Mouse (Mus musculus) brown adipose tissue, adult 24 weeks (tissue): ENCODE results near the gene Ifnar2. TPM values are rescaled to one million over a fixed set of nuclear protein-coding genes. Genes with fewer than 3 reads are reported as not detected.

ENCODE experiments used
- H3K27ac ChIP-seq: fragments of 200-500 bp; replicated peaks from 2 replicates; pipeline ENCODE4 v1.5.1; 2012; ENCODE audit warnings: low read depth, mild to moderate bottlenecking, low read length
- H3K4me1 ChIP-seq: fragments of 200-500 bp; 2 replicates; pipeline ENCODE4 v1.6.1; 2012; ENCODE audit warnings: low read length, mixed read lengths; ENCODE audit not compliant: control insufficient read depth, insufficient read depth, insufficient read length
- H3K4me3 ChIP-seq: fragments of 200-500 bp; 2 replicates; pipeline ENCODE4 v1.5.1; 2012; ENCODE audit warnings: low read depth, mild to moderate bottlenecking, low read length, moderate library complexity; ENCODE audit not compliant: insufficient read depth
- polyA plus RNA-seq: library from polyadenylated mRNA; stranded (reverse); fragments of >200 nt; gene quantifications from 2 replicates; pipeline ENCODE4 v1.2.4, GENCODE M21; 2012; ENCODE audit not compliant: missing spikeins, insufficient read depth, insufficient read length

The Ifnar2 gene
- polyA plus RNA-seq, 1 experiment, result 149 TPM

DNA sequence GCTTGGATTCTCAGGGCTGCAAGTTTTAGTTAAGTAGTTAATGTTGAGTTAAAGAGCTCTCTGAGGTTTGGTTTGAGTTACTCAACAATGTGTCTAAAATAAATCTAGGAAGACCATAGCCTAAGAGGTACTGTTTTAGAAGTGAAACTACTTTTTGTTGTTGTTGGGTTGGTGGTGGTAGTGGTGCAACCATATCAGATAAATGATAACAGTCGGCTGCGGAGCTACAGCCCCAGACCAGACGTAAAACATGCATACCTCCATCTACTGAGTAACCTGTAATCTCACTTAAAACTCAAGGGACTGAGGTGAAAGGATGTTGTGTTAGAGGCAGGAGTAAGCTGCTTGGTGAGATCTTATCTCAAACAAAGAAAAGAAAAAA lies 1.7 kb downstream of the Ifnar2 start:
- peak overlapping the region; percentile 95 for H3K27ac ChIP-seq
- peaks cover 31% of the 10 kb centered on the region for H3K4me1 ChIP-seq
- peak overlapping the region; percentile 91 for H3K4me3 ChIP-seq

DNA sequence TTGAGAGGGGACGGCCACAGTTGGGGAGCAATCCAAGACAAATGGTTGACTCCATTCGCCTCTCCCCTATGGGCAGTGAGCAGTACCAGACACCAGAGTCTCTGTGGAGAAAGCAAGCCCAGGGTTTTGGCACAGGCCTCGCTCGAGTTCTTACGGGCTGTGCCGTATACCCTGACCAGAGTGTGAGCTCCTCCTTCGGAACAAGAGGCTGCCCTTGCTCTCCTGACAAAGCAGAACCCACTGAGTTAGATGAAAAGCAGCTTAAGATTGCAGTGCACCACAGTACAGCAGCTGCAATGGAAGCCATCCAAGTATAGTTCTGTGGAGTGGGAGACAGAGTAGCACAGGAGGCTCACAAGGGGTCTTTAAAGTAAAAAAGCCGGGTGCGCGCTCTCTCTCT lies 4.1 kb downstream of the Ifnar2 start:
- Histone ChIP-seq H3K4me3 (0 out of 2 replicates have a peak overlapping the region, but pooled peaks have one; percentile 13), H3K27ac (peak overlapping the region; percentile 76), H3K4me1 (peaks cover 44% of the 10 kb centered on the region)

DNA sequence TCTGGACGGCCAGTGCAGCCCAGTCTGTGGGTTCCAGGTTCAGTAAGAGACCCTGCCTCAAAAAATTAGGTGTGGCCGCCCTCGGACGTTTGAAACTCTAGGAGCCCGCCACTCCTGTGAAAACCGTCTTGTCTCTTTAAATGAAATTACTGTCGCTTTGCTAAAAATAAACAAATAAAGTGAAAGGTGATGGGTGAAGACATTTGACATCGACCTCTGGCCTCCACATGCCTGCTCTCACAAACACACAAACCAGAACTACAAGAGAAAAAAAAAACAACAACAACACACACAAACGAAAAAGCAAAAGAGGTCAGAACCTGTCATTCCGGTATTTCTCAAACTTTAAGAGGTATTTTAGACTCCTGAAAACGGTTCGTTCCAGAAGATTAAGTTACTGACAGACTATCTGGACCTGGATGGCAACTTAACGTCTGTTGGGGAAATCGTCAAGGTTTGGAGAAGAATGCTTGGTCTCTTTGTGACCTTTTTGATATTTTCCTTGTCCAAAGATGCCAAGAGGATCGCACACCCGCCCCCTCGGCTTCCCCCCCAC lies 5.9 kb downstream of the Ifnar2 start:
- Histone ChIP-seq H3K4me1 (peaks cover 46% of the 10 kb centered on the region), H3K4me3 (peak overlapping the region; percentile 44), H3K27ac (peak overlapping the region; percentile 93)

GRCm38 (mm10) chr16:91378991-91379390 lies 6.4 kb downstream of the Ifnar2 start:
- Histone ChIP-seq H3K4me3 (peak overlapping the region; percentile 44), H3K27ac (peak overlapping the region; percentile 93), H3K4me1 (peaks cover 46% of the 10 kb centered on the region)

DNA sequence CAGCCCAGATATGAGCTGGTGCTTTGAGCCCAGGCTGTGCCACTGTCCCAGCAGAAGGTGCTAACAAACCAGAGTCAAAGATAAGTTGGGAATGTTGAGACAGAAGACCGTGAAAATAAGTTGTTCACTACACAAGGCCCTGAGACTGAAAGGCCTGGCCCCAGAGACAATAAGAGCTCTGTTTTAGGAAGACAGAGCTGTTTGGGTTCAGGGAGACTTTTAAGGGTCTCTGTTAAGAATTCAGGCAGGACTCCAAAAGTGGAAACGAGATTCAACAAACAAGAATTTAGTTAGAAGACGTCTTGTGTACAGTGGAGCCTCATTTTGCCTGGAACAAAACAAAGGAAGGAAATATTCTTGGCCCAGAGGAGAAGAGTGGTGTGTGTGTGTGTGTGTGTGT lies 6.8 kb downstream of the Ifnar2 start:
- Histone ChIP-seq H3K27ac (peak overlapping the region; percentile 93), H3K4me1 (peaks cover 46% of the 10 kb centered on the region), H3K4me3 (peak overlapping the region; percentile 15; the same call in 1 of the 2 replicates)

DNA sequence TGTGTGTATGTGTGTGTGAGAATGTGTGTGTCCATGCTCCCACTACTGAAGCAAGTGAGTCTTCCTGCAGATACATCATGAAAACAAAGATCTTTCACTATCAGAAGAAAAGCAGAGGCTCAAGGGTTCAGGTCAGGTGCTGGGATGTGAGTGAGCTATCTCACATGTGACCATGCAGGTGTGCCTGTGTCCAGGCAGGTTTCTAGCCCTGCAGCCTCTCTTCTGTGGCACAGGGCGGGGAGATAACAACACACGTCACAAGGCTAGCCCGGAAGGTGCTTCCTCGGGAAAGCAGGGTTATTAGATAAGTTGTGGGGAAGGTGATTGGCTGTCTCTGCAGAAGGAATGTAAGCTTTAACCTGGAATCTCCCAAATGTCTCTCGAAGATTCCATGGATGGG lies 7.6 kb downstream of the Ifnar2 start:
- Histone ChIP-seq H3K4me3 (no peak overlapping the region), H3K27ac (peak overlapping the region; percentile 93), H3K4me1 (peaks cover 44% of the 10 kb centered on the region)

GRCm38 (mm10) chr16:91381606-91382005 lies 9.0 kb downstream of the Ifnar2 start:
- Histone ChIP-seq H3K4me1 (peaks cover 37% of the 10 kb centered on the region), H3K4me3 (no peak overlapping the region), H3K27ac (no peak overlapping the region; the same call in 1 of the 2 replicates)

GRCm38 (mm10) chr16:91382261-91382790 lies 9.7 kb downstream of the Ifnar2 start:
- H3K27ac ChIP-seq, result peak overlapping the region; percentile 36
- H3K4me1 ChIP-seq, result peaks cover 34% of the 10 kb centered on the region
- H3K4me3 ChIP-seq, result no peak overlapping the region

DNA sequence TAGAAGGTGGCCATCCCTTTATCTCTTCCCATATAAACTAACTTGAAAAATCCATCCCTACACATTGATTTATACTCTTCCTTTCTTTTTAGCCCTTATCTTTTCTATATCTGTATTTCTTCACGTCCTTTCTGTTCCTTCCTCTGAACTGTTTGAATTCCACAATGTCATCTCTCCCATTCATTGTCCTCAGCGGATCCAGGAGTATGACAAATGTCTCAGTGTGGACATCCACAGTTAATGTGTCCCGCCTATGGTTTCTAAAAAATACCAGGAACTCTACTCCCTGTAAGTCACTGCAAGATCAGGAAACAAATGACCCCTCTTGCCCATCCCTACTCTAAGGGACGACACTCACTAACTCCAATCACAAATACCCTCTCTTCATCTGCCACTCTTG lies 11.6 kb downstream of the Ifnar2 start:
- H3K4me1 ChIP-seq, result peaks cover 25% of the 10 kb centered on the region
- H3K27ac ChIP-seq, result no peak overlapping the region
- no peak overlapping the region for H3K4me3 ChIP-seq

DNA sequence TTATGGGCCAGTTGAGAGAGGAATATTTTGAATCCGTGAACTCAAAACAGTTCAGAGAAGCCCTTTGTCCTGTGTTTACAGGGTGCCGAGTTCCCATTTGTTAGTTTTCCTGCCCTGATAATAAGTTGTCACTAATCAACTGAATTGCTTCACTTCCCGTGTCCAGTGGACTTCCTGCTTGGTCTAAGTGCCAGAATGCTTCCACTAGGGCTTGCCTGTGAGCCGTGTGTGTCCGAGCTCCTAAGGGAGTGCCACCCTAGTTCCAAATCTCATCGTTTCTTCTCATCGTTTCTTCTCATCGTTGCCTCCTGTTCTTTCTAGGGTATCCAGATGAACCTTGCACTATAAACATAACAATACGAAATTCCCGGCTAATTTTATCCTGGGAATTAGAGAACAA lies 13.0 kb downstream of the Ifnar2 start:
- Histone ChIP-seq H3K4me3 (no peak overlapping the region), H3K27ac (peak overlapping the region; percentile 68), H3K4me1 (peaks cover 17% of the 10 kb centered on the region)

DNA sequence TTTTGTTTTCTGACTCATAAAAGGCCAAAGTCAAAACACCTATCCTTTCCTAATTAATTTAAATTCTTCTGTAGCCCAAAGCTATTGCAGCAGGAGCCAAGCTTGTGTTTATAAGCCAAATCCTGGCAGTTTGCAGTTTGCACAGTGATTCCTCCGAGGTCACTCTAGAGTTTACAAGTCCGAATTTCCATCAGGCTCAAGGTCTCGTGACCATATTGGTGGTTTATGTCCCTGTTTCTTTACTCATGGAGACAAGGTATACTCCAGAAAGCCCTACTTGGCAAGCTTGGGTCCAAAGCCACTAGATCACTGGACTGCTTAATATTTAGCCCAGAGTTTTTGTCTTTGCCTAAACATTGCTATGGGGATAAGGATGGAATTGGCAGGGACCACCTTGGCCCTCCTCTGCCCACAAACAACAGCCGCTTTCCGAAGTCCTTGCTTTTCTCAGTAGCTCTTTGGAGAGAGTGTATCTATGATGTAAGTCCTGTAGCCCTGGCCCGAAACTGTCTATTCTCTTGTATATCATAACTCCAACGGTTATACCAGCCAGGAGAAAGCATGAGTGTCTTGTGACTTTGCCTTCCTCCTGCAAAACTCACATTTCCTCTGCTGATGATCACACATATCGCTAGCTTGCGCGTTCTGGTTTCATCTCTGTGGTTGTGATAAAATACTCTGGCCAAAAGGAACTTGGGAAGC lies 14.0 kb downstream of the Ifnar2 start:
- Histone ChIP-seq H3K4me3 (no peak overlapping the region), H3K27ac (peak overlapping the region; percentile 68), H3K4me1 (peaks cover 12% of the 10 kb centered on the region)

- Histone ChIP-seq H3K4me1 (peaks cover 9% of the 10 kb centered on the region), H3K27ac (no peak overlapping the region), H3K4me3 (no peak overlapping the region)
Measured at GRCm38 (mm10) chr16:91387121-91387486, 14.5 kb downstream of the Ifnar2 start.

DNA sequence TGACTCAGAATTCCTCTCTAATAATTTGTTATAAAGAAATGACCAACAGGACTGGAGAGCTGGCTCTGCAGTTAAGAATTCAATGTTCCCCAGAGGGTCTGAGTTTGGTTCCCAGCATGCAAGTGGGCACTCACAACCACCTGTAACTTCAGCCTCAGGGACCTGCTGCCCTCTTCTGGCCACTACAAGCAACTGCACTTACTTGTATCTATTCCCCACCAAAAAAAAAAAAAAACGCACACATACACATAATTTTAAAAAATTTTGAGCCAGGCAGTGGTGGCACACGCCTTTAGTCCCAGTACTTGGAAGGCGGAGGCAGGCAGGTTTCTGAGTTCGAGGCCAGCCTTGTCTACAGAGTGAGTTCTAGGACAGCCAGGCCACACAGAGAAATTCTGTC lies 17.5 kb downstream of the Ifnar2 start:
- no peak overlapping the region for H3K4me3 ChIP-seq
- peaks cover 7% of the 10 kb centered on the region for H3K4me1 ChIP-seq
- H3K27ac ChIP-seq, result no peak overlapping the region

DNA sequence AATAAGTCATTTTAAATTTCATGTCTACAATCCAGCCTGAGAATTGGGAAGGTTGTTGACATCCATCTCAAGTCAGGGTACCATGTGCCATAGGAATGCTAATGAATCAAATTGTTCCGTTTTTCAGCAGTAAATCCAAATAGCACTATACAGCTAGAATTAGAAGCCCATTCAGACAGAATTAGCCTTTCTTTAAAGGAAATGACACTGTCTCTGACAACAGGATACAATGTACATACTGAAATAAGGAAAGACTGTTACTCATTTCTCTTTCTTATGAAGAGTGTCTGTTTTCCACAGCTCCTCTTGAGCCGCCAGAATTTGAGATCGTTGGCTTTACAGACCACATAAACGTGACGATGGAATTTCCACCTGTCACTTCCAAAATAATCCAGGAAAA lies 18.8 kb downstream of the Ifnar2 start, which contains the start of gene Gm21970:
Gene Gm21970, plus strand, starts transcription at position 301 of the 400 bp plus-strand sequence.
- Histone ChIP-seq H3K27ac (no peak within 1 kb of the TSS), H3K4me3 (no peak within 1 kb of the TSS), H3K4me1 (peaks cover 4% of the 10 kb centered on the region; the same call in 1 of the 2 replicates)

DNA sequence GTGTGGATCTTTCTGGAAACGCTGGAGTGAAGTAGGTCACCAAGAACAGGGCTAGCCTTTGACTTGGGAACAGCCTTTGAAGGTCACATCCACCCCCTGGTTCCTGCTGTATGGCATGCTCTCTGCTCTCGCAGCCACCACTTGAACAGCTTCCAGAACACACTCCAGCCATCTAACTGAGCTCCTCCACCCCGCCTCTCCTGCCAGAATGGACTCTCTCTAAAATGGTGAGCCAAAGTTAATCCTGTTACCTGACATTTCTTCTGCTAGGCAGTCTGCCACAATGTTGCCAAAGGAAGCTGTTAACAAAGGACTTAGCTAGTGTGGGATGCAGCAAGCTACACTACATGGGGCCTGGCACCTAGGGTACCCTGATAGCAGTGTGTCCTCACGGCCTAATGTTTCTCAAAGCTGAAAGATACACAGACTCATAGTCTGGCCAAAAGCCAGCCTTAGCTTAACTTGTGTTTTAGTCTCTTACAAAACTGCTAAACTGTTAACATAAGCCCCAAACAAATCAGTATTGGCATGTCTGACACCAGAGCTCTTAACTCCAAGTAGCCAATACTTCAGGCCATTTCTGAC lies 22.3 kb downstream of the Ifnar2 start:
- H3K4me3 ChIP-seq, result no peak overlapping the region
- no peaks in the 10 kb centered on the region for H3K4me1 ChIP-seq
- peak overlapping the region; percentile 52; the same call in 1 of the 2 replicates for H3K27ac ChIP-seq
